Mouse (Mus musculus) liver (tissue): ENCODE results near the gene Slc22a3.

Experiments used
- DNase-seq: peaks from one replicate; pipeline ENCODE4 v3.0.0-alpha.2; 2020; ENCODE audit warnings: mixed read lengths

The Slc22a3 gene

DNA sequence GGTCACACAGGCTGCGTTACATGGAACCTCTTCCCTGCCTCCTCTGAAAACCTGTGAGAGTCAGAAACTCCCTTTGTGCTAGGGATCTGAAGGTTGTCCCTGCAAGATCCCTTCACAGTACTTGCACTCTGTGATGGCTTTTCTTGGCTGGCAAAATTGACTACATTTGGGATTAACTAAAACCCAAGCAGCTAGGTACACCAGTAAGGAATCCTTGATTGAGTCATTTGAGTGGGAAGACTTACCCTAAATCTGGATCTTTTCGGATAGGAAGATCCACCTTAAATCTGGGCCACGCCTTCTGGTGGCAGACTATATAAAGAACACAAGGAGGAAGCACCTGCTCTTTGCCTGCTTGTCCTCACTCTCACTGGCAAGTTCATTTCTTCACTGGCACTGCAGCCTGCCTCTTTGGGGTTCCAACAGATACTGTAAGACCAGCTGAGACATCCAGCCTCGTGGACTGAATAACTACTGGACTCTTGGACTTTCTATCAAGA, 41.0 kb downstream of the Slc22a3 start:
- no peak for DNase-seq

DNA sequence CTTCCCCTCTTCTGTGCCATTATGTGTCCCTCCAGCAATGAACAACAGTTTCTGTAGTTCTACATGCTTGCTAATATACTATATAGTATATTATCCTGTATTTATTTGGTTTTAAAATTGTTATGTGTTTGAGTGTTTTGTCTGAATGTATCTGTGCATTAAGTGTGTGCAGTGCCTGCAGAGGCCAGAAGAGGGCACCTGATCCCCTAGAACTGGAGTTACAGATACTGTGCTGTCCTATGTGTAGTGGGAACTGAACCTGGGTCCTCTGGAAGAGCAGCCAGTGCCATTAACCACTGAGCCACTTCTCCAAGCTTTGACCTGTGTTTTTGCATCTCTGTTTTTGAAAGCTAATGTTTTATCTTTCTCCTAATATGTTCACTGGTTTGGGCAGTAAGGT, 46.3 kb downstream of the Slc22a3 start:
- DNase-seq = no peak

DNA sequence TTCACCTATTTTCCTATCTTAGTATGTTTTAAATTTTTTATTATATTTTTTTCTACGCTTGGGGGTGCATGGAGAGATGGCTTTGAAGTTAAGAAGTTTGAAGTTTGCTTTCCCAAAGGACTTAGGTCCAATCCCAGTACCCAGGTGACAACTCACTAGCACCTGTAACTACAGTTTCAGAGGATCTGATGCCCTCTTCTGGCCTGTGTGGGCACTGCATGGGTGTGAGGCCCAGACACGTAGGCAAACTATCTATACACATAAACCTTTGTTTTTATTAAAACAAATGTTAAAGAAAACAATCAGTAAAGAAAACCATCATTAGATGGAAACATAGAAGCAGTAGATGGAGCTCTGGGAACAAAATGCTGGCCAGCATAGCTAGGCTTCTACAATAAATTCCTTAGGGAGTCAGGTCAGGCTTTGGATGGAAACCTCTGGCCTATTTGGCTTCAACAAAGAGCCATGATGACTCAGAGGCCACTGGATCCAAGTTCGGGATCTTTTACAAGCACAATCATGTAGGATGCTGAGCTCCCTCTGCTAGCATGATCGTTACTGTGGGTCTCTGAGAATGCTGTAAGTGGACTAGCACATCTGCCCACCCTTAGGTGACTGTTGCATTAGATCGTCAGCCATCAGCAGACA, 52.2 kb downstream of the Slc22a3 start:
- DNase-seq = peak; percentile 53

DNA sequence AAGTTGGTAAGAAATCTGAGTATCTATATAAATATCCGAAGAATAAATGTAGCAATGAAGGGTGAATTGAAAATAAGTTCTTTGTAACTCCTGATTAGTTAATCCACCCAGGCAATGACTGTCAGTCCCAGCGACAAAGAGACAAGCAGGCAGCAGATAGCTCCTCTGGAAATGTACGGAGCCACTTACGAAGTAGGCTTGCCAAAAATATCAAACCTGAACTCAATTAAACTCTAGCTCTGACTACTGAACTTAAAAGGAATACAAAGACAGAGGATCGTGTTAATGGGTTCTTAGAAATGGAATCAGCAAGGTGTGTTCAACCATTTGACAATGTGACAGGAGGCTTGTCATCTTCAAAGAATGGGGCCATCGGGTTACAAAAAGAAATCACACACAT, 53.8 kb downstream of the Slc22a3 start:
- DNase-seq = no peak

DNA sequence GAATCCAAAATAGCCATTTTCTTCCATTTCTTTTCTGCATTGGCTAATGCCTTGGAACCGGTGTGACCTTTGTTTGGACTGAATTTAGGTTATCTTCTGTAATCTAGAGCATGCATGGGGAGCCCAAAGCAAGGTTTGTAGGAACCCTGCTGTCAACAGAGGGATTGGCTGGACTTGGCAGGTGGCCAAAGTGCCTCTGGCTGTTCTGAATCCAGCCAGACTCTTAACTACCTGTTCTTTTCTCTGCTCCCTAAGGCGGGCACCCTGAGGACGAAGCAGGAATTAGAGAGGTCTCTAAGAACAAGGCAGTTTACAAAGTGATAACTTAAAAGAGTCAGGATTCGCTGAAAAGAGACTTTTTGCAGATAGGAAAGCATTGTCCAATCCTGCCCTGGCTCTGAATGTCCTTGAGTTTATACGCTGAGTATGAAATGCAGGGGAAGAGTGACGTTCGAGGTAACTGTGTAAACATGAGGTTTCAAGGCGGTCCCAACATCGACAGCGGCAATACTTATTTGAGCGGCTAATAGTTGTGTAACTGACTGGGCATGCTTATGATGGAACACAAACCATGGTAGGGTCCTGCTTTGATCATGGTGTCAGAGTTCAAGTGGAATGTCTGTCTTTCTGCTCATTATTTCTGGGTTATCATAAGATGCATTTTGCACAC, 54.5 kb downstream of the Slc22a3 start:
- DNase-seq = no peak

DNA sequence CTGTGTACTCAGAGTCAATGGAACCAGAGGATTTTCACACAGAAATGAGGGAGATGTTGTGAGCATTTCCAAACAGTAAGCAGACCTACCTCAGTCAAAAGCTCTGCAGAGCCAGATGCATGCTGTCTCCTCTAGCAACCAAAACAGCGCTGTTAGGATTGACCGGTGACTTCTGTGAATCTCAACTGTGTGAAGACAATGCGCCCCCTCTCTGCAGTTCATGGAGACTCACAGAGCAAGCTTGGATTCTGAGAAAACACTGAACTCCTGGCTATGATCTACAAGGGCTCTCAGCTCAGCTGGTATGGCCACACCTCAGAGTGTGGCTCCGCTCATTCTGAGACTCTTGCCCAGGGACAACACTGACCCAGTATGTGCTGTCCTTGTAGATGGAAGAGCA, 56.3 kb downstream of the Slc22a3 start:
- no peak for DNase-seq

DNA sequence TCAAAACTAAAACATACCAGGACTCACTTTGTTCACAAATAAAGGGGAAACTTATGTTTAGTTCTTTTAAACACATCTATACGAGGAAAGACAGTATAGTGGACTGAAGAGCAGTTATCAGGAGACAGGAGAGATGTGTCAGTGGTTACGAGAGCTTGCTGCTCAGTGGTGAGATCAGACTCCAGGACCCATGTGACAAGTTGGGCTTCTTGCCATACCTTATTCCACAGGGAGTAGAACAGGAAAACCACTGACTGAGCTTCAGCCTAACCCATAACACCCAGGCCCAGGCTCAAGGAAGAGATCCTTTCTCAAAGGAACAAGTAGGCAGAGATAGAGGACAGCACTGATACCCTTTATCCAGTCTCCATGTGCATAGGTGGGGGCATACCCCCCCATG, 62.9 kb downstream of the Slc22a3 start:
- DNase-seq = no peak

DNA sequence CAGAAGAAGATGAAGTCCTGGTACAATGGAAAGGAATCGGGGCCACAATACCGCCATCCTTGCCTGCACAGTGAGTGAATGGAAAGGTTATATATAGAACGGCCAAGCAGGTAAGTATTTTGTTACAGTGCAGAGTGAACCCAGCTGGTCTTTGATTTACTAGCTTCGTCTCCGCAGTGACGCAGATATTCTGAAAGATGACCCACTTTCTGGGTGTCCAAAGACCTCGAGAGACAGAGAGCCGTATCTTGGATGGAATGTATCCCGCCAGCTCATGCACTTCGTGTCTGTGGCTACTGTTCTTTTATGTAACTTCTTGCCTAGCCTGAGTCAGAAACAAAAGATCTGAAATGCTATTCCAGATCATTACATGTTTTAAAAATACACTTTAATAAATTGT, 69.7 kb downstream of the Slc22a3 start:
- no peak for DNase-seq

DNA sequence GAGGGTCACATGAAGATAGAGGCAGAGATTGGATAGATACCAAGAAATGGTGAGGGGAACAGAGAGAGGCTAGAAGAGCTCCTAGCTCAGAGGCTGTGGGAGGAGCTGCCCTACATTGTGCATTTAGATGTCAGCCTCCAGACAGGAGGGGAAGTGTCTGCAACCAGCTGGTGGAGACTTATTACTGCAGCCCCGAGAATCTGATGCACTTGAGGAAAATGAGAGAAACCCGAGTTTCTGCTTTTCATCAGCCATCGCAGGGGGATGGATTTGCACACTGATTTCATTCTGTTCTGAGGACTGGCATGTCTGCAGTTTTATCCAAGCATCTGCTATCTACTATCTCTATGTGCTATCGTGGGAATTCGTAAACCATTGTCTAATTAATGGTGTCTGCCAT, 75.8 kb downstream of the Slc22a3 start:
- DNase-seq = no peak

DNA sequence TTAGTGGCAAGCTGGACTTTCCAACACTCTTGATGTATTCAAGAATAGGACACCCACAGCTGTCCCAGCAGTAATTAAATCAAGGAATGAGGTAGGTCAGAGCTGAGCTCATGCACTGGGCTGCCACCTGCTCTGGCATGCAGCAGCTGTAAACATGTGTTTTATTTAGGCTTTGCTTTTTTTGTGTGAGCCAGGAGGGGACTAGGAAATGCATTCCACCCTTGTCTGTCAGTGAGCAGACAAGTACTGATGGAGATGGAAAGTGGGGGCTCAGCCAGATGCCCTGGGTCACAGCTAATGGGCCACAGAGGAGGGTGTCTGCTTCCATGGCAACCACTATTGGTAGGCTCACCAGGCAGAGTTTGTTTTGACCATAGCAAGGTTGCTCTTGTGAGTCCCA, 79.1 kb downstream of the Slc22a3 start:
- no peak for DNase-seq

DNA sequence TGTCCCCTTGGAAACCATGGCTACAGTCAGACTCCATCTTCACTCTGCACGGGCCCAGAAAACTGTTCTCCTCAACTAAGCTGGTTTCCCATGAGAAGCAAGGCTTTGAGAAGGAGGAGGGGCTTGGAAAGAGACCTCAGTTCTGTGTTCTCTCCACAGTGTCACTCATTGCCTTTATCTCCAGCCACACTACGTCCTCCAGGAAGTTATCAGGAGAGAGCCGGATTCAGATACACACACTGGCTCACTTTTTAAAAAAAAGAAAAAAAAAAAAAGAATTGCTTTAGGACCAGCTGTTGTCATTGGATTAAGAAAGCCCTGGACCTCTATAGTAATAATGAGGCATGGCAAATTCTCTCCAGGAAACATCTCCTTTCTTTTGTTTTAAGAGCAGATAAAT, 80.3 kb downstream of the Slc22a3 start:
- DNase-seq = peak; percentile 11

DNA sequence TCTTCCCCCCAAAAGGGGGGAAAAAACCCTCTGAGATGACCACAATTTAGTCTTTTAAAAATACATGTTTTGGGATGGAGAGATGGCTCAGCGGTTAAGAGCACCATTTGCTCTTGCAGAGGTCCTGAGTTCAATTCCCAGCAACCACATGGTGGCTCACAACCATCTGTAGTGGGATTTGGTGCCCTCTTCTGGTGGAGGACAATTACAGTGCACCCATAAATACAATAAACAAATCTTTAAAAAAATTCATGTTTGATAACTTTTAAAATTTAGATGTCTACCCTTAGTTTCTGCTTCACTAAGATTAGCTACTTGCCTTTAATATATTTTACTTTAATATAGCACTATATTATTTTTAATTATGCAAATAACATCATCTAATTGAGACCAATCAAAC, 85.4 kb downstream of the Slc22a3 start:
- no peak for DNase-seq

DNA sequence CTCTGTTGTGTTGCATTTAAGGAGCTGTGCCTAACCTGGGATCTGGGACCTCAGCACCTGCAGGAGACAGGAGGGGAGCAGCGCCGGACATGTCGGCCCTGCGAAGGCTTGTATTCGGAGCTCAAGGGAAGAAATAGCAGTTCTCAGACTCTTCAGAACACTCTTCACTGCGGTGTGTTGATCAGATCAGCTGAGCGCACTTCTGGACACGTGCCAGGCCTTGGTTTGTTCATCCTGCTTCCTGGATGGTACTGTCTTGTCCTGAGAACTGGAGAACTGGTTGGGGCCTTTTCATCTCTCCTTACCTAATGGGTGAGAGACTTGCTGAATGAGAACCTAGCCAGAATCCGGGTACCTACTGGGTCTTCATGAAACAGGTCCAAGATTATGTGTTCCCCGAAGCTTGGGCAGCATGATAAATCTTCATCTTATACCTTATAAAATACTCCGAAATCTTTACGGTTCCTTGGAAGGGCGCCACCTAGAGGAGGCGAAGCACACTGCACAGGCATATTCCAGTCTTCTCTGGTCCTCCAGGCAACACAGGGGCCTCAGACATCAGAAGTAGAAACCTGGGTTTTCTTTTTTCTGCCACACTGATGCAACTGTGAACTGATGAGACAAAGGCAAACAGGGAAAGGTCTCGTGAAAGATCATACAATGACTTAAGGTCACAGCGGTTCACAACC, 86.5 kb downstream of the Slc22a3 start:
- peak; percentile 24 for DNase-seq

DNA sequence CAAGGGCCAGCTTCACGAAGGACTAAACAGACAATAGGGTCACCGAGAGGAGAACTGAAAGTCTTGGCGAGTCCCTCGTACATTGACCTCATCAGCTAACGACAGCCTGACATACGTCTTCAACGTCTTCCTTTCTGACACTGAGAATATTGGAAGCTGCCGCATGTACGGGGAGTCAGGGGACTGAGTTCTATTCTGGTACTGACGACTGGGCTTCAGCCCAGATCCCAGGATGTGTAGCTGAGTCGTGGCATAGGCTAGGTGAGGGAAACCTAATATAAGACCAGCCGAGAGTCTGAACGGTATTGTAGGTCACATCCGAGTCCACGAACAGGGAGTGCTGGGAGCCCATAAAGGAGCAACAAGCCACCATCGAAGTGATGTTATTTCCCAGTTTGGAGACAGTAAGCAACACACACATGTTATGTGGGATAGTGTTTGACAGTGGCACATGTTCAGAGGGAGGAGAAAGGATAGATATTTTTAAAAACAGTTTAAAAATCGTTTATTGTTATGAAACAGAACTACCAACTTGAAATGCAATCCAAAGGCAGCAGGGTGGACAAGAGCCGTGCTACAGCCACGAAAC, 87.9 kb downstream of the Slc22a3 start:
- DNase-seq = no peak

DNA sequence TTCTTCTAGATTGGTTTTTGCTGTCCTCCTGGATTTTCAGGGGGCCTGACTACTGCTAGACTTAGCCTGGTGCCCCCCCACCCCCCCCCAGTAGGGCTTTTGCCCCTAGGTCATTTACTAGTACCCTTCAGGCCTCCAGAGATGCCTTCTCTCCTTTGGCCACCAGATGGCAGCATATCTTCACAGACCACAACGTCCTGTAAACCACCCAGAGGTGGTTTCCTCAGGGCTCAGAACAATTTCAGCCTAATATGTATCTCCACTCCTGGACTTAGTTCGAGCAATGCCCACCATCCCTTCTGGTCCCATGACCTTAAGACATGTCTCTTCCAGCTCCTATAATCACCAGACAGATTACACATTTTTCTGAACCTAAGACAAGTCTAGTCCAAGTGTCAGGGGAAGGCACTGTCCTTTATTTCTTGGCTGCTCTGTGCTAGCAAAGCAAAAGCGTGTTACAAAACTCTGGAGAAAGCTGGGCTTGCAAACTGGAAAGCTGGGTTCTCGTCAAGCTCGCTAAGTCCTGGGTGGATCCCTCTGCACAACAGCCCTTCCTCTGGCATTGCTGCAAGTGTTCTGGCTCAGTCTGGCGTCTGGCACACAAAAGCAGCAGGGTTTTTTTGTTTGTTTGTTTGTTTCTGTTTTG, 91.1 kb downstream of the Slc22a3 start:
- DNase-seq = peak; percentile 74

DNA sequence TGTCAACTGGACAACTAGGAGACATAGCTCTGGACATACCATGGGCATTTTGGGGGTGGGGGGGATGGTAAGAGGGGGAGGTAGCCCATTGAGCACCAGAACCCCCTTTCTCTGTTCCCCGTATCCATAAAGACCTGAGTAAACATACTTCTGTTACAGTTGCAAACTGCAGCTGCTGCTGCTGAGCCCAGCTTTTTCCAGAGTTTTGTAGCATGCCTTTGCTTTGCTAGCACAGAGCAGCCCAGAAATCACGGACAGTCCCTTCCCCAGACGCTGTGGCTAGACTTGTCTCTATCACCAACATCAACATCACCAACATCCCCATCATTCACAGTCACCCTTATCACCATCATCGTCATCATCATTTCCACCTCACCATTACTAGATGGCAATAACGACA, 91.8 kb downstream of the Slc22a3 start:
- no peak for DNase-seq

DNA sequence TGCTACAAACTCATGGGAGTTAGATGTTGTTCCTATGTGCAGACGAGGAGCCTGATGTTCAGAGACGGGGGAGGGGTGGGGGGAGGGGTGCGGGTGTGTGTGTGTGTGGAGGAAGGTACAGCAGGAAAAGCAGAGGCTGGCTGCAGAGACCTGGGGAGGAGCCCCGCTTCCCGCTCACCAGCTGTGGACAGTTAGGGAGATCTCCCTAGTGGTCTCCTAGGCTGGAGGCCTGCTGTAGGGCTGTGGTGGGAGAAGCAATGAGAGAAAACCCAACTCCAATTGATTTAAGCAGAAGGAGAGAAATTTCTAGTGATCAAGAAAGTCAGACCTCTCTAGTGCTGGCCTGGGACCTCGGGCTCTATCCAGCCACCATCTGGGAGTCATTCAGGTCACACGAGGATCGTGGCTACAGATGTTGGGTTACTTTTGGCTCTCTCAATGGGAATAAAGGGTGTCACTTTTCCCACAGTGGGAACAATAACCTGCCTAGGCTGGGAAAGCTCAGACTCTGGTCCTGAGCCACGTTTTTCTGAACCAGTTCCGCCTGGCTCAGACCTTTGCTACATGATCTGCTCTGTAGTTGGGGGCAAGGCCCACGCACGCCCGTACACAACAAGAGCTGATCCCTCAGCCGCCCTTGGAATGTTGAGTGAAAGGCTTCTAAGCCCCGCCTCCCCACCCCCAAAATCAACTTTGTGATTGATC, 92.3 kb downstream of the Slc22a3 start:
- DNase-seq = peak; percentile 31

DNA sequence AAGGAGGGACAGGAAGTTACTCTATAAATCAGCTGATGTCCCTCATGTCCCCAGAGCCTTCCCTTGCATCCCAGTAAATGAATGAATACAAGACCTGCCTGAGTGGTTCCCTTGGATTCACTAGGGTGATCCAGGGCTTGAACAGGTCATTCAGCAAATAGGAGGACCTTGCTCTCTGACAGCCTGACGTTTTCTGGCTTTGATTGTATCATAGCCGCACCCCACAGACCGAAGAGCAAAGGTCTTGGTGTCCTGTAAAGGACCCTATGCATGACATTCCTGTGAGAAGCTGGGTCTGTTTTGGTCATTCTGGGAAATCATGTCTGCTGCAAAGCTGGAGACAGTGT, 94.6 kb downstream of the Slc22a3 start:
- no peak for DNase-seq

DNA sequence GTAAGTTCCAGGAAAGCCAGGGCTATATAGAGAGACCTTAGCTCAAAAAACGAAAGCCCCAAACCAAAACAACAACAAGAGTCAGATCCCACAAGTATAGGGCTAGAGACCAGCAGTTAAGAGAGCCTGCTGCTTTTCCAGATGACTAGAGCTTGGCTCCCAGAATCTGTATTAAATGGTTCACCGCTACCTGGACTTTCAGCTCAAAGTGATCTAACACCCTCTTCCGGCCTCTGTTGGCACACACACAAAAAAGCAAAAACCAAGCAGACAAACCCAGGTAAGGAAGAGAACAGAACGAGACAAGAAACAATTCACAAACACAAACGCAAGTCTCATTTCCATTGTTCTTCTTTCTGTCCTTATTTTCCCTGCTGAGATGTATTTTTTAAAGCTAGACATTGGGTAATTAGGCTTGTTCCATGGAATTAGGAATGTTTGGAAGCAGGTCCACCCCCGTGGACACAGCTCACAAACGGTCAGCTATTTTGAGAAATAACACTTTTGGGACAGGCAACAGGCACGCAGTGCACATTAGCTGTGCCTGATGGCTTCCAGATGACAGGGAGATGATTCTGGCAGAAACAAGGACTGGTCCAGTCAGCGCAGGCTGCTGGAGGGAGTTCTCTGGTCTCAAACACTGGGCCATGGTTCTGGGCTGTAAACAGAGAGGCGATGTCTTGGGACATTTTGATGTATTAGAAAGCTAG, 95.2 kb downstream of the Slc22a3 start:
- DNase-seq = no peak

DNA sequence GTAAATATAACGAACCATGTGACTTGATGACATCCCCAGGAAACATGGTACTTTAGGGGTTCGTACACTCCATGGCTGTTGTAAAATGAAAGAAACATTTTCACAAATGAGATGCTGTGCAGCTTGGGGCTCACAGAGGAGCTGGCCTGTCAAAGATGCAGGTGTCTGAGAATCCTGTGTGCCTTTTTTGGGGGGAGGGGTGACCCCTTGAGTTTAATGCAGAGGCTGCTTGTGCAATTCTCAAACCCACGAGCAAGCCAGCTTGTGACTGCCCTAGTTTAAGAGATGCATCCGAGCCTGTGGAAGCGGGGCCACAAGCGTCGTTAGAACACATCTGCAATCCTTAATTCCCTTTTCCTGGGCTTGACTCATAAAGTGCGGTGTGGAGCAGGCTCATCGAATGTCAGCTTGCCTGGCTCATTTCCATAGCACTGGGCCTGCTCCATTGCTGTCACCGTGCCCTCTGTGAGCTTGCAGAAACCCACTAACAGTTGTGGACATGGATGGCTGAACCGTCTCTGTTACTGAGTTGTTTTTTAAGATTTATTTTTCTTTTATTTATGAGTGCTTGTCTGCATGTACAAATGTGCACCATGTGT, 98.1 kb downstream of the Slc22a3 start:
- DNase-seq = no peak

DNA sequence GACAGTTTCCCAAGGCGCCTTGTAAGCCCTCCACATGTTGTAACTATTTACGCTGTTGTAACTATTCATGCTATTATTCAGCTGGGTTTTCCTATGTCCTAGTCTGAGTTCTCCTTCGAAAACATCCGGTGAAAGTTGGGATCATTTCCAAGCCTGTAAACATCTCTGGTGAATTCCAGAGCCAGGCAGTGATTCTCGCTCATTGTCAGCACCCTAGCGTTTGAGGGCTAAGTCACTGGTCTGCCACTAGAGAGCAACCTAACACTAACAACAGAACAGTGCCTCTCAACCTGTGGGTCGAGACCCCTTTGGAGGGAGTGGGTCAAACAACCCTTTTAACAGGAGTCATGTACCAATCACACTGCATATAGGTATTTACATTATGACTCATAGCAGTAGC, 104.1 kb downstream of the Slc22a3 start:
- DNase-seq = no peak
